Mouse (Mus musculus) olfactory bulb, adult 2 months (tissue): ENCODE data around the gene Mtfp1.

ENCODE experiments used
- CTCF ChIP-seq: fragments of 200-500 bp; IDR thresholded peaks from 2 replicates; pipeline ENCODE4 v1.5.1; 2012; ENCODE audit warnings: low read depth, mild to moderate bottlenecking, low read length, moderate library complexity; ENCODE audit not compliant: insufficient read depth
- POLR2A ChIP-seq: fragments of 200-500 bp; IDR thresholded peaks from 2 replicates; pipeline ENCODE4 v1.6.1; 2012; ENCODE audit warnings: mild to moderate bottlenecking, low read depth, low read length, moderate library complexity; ENCODE audit not compliant: insufficient read depth

- TF ChIP-seq POLR2A (no peak), CTCF (no peak)
These were observed 27.7 kb upstream of the Mtfp1 start, which contains the start of gene Sec14l2 for GRCm38 (mm10) chr11:4122742-4123579.
